Mouse (Mus musculus): ENCODE measurements at regions not wholly inside any gene's neighbourhood (a gene's known extent, or its start where the extent isn't known, plus 50 kb on each side); places are given as distances from the start of the nearest gene placed in this dataset.

DNA sequence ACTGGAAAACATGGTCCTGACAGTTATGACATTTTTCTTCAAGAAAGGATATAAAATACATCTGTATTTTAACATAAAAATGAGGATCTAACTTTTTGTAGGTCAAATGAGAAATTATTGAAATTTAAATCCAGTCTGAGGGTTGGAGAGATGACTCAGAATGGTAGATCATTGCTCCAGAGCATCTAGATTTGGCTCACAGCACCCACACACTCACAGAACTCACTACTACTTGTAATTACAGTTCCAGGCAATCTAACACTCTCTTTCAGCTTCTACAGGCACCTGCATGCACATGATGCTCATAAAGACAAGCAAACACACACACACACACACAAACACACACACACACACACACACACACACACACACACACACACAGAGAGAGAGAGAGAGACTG lies 159.7 kb upstream of the Atp1b1 start:
- H3K4me2 ChIP-seq (replicated peaks; ENCODE audit: low read depth): no peak overlapping the region
- ATAC-seq: no peak
- TF ChIP-seq CTCF (IDR thresholded peaks at IDR 0.05; ENCODE audit: low read depth): no peak
- H3K9me3 ChIP-seq (ENCODE audit: control insufficient read depth): no peaks in the 10 kb centered on the region
- H3K36me3 ChIP-seq (ENCODE audit: control insufficient read depth, insufficient read depth): no peaks in the 10 kb centered on the region
- no peak overlapping the region for H3K9ac ChIP-seq (ENCODE audit: low read depth, low read length)
- H3K27ac ChIP-seq (ENCODE audit: low read depth, low read length): no peak overlapping the region
- H3K27me3 ChIP-seq (replicated peaks; ENCODE audit: control insufficient read depth, insufficient read depth, low read length): no peaks in the 10 kb centered on the region
- H3K4me1 ChIP-seq (replicated peaks; ENCODE audit: control insufficient read depth, insufficient read depth, low read length): no peaks in the 10 kb centered on the region
- no peak overlapping the region for H3K4me3 ChIP-seq (ENCODE audit: low read depth, low read length)

DNA sequence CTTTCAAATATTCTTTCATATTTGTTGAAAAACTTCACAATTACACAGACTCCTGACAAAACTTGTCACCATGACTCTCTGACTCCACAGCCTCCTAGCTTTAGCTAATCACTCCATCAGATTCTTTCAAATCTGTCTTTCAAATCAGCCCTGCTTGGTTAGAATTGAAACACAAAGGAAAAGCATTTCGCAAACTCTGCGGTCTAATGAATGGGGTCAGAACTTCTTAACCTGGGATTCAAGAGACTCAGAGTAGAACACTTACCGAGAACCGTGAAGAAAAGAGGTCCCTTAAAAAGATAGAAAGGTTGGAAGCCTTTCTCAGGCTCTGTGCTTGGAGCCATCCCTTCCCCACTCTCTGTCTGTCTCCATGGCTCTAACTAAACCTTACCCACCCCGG lies 148.9 kb upstream of the Atp1b1 start:
- ATAC-seq: no peak

GRCm38 (mm10) chr1:164606141-164606754 lies 148.1 kb upstream of the Atp1b1 start:
- H3K9ac ChIP-seq (ENCODE audit: low read depth, low read length): no peak overlapping the region
- no peaks in the 10 kb centered on the region for H3K9me3 ChIP-seq (ENCODE audit: control insufficient read depth)
- 58% methylated on average over 8 of the region's 8 CpGs for WGBS
- H3K36me3 ChIP-seq (ENCODE audit: control insufficient read depth, insufficient read depth): no peaks in the 10 kb centered on the region
- ATAC-seq: no peak
- no peak for TF ChIP-seq CTCF (IDR thresholded peaks at IDR 0.05; ENCODE audit: low read depth)
- H3K4me1 ChIP-seq (replicated peaks; ENCODE audit: control insufficient read depth, insufficient read depth, low read length): no peaks in the 10 kb centered on the region
- no peak overlapping the region for H3K4me3 ChIP-seq (ENCODE audit: low read depth, low read length)
- no peak overlapping the region for H3K4me2 ChIP-seq (replicated peaks; ENCODE audit: low read depth)
- no peaks in the 10 kb centered on the region for H3K27me3 ChIP-seq (replicated peaks; ENCODE audit: control insufficient read depth, insufficient read depth, low read length)
- no peak overlapping the region for H3K27ac ChIP-seq (ENCODE audit: low read depth, low read length)

More for the DNA sequence above, 148.9 kb upstream of the Atp1b1 start:
- Histone ChIP-seq H3K27me3 (replicated peaks; ENCODE audit: control insufficient read depth, insufficient read depth, low read length) (no peaks in the 10 kb centered on the region), H3K4me3 (ENCODE audit: low read depth, low read length) (no peak overlapping the region), H3K4me2 (replicated peaks; ENCODE audit: low read depth) (no peak overlapping the region), H3K9ac (ENCODE audit: low read depth, low read length) (no peak overlapping the region), H3K27ac (ENCODE audit: low read depth, low read length) (no peak overlapping the region), H3K9me3 (ENCODE audit: control insufficient read depth) (no peaks in the 10 kb centered on the region), H3K4me1 (replicated peaks; ENCODE audit: control insufficient read depth, insufficient read depth, low read length) (no peaks in the 10 kb centered on the region), H3K36me3 (ENCODE audit: control insufficient read depth, insufficient read depth) (no peaks in the 10 kb centered on the region)
- TF ChIP-seq CTCF (IDR thresholded peaks at IDR 0.05; ENCODE audit: low read depth): no peak
- WGBS: 92% methylated on average over 5 of the region's 5 CpGs

GRCm38 (mm10) chr1:164603433-164603832 lies 145.3 kb upstream of the Atp1b1 start:
- Histone ChIP-seq H3K9ac (ENCODE audit: low read depth, low read length) (no peak overlapping the region), H3K4me3 (ENCODE audit: low read depth, low read length) (no peak overlapping the region), H3K4me1 (replicated peaks; ENCODE audit: control insufficient read depth, insufficient read depth, low read length) (no peaks in the 10 kb centered on the region), H3K4me2 (replicated peaks; ENCODE audit: low read depth) (no peak overlapping the region), H3K27me3 (replicated peaks; ENCODE audit: control insufficient read depth, insufficient read depth, low read length) (no peaks in the 10 kb centered on the region), H3K9me3 (ENCODE audit: control insufficient read depth) (no peaks in the 10 kb centered on the region), H3K36me3 (ENCODE audit: control insufficient read depth, insufficient read depth) (no peaks in the 10 kb centered on the region), H3K27ac (ENCODE audit: low read depth, low read length) (no peak overlapping the region)
- no peak for ATAC-seq
- 0 out of 2 replicates have a peak, but pooled peaks have one; percentile 21 for TF ChIP-seq CTCF (IDR thresholded peaks at IDR 0.05; ENCODE audit: low read depth)
- 74% methylated on average over 3 of the region's 3 CpGs for WGBS

- Histone ChIP-seq H3K4me3 (ENCODE audit: low read depth, low read length) (no peak overlapping the region), H3K36me3 (ENCODE audit: control insufficient read depth, insufficient read depth) (no peaks in the 10 kb centered on the region), H3K4me2 (replicated peaks; ENCODE audit: low read depth) (no peak overlapping the region), H3K27ac (ENCODE audit: low read depth, low read length) (no peak overlapping the region), H3K4me1 (replicated peaks; ENCODE audit: control insufficient read depth, insufficient read depth, low read length) (no peaks in the 10 kb centered on the region), H3K9ac (ENCODE audit: low read depth, low read length) (no peak overlapping the region), H3K9me3 (ENCODE audit: control insufficient read depth) (no peaks in the 10 kb centered on the region), H3K27me3 (replicated peaks; ENCODE audit: control insufficient read depth, insufficient read depth, low read length) (no peaks in the 10 kb centered on the region)
- no peak for TF ChIP-seq CTCF (IDR thresholded peaks at IDR 0.05; ENCODE audit: low read depth)
- WGBS: 87% methylated on average over 5 of the region's 5 CpGs
- no peak for ATAC-seq
These were observed 144.4 kb upstream of the Atp1b1 start for GRCm38 (mm10) chr1:164602568-164602967.

DNA sequence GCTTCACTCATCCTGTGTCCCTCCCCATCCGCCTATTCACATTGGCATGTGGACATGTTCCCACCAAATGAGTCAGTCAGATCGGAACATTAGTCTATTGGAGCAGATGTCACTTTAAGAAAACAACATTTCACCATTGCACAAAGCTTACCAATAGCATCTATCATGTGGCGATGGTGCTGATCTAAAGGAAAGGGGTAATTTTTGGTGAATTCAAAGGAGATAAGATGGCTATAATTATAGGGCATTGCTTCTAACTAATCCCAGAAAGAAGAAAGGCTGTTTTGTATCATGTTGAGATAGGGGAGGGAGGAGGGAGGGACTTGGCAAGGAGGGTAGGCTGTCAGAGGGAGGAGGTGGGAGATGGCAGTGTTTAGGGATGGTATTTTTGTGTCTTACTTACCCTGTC lies 132.1 kb upstream of the Atp1b1 start:
- H3K27me3 ChIP-seq (replicated peaks; ENCODE audit: control insufficient read depth, insufficient read depth, low read length): no peaks in the 10 kb centered on the region
- WGBS: 90% methylated on average over 3 of the region's 3 CpGs
- no peaks in the 10 kb centered on the region for H3K4me1 ChIP-seq (replicated peaks; ENCODE audit: control insufficient read depth, insufficient read depth, low read length)
- TF ChIP-seq CTCF (IDR thresholded peaks at IDR 0.05; ENCODE audit: low read depth): no peak
- no peaks in the 10 kb centered on the region for H3K36me3 ChIP-seq (ENCODE audit: control insufficient read depth, insufficient read depth)
- H3K4me2 ChIP-seq (replicated peaks; ENCODE audit: low read depth): no peak overlapping the region
- no peak overlapping the region for H3K9ac ChIP-seq (ENCODE audit: low read depth, low read length)
- ATAC-seq: no peak
- H3K27ac ChIP-seq (ENCODE audit: low read depth, low read length): no peak overlapping the region
- H3K4me3 ChIP-seq (ENCODE audit: low read depth, low read length): no peak overlapping the region
- H3K9me3 ChIP-seq (ENCODE audit: control insufficient read depth): no peaks in the 10 kb centered on the region
